15 mouse cellular contexts compared by ENCODE assay signal in genomic region chr19:36706195-36706594, GRCm38 (mm10). TPM values are rescaled to one million over a fixed set of nuclear protein-coding genes. Genes with fewer than 3 reads are reported as not detected.
A peak's percentile ranks its signal among the peaks of the same experiment; 100 is the strongest.
DNase-seq lines count a peak whose midpoint lies in the region; ATAC-seq and TF ChIP-seq lines count a peak whose summit lies in the region.
"Had no signal": no experiment of that assay in that cellular context is flagged by ENCODE, and none has a peak within 500 bp of the region (broad histone marks: within the 10 kb centered on the region; RNA-seq: fewer than 3 reads in every experiment).

No protein-coding gene starts in this region.

- no peaks in the 10 kb centered on the region for H3K4me1 ChIP-seq in forebrain, embryonic 15.5 days
- no peaks in the 10 kb centered on the region for H3K4me1 ChIP-seq in forebrain, embryonic 12.5 days
- H3K4me1 ChIP-seq in liver, adult 2 months (ENCODE audit: control insufficient read depth, insufficient read depth, low read length) = peaks cover 19% of the 10 kb centered on the region
- H3K4me1 ChIP-seq in liver, embryonic 12.5 days = 0 out of 2 replicates have a peak, but pooled peaks cover 10% of the 10 kb centered on the region
- peaks cover 14% of the 10 kb centered on the region for H3K4me1 ChIP-seq in embryonic facial prominence, embryonic 15.5 days
- H3K4me1 ChIP-seq in midbrain, postnatal 0 days (ENCODE audit: insufficient read depth, low read length) = no peaks in the 10 kb centered on the region

- H3K36me3 ChIP-seq in forebrain, embryonic 15.5 days = no peaks in the 10 kb centered on the region
- H3K36me3 ChIP-seq in forebrain, embryonic 12.5 days (replicated peaks) = no peaks in the 10 kb centered on the region
- no peaks in the 10 kb centered on the region for H3K36me3 ChIP-seq in liver, adult 2 months (ENCODE audit: control insufficient read depth, insufficient read depth, low read length)
- no peaks in the 10 kb centered on the region for H3K36me3 ChIP-seq in liver, embryonic 12.5 days
- no peaks in the 10 kb centered on the region for H3K36me3 ChIP-seq in embryonic facial prominence, embryonic 15.5 days
- H3K36me3 ChIP-seq in midbrain, postnatal 0 days (ENCODE audit: insufficient read depth, low read length) = no peaks in the 10 kb centered on the region
- H3K36me3 ChIP-seq: embryonic facial prominence, embryonic 12.5 days had no signal

- TF ChIP-seq POLR2A in liver, adult 2 months (IDR thresholded peaks at IDR 0.05; ENCODE audit: extremely low read depth, insufficient read depth, low read length) = no peak

- peak; percentile 44 for DNase-seq in liver, adult 2 months (ENCODE audit: extremely low read depth, low read depth, low spot score)
- DNase-seq in midbrain, postnatal 0 days (ENCODE audit: low spot score) = no peak
- no peak for DNase-seq in ovary, postnatal 10 days (ENCODE audit: low spot score)
- DNase-seq in gastrocnemius, postnatal 10 days = no peak
- DNase-seq: cerebellum, adult 9-11 months; right cerebral cortex, postnatal 14 days; thymus, postnatal 14 days had no signal

- no peak overlapping the region for H3K4me2 ChIP-seq in forebrain, embryonic 15.5 days (replicated peaks)
- H3K4me2 ChIP-seq in forebrain, embryonic 12.5 days = no peak overlapping the region
- H3K4me2 ChIP-seq in liver, embryonic 12.5 days = no peak overlapping the region
- H3K4me2 ChIP-seq in embryonic facial prominence, embryonic 15.5 days (replicated peaks) = no peak overlapping the region
- H3K4me2 ChIP-seq in midbrain, postnatal 0 days (ENCODE audit: low read depth, low read length, poor library complexity, severe bottlenecking) = no peak overlapping the region
- H3K4me2 ChIP-seq: embryonic facial prominence, embryonic 12.5 days had no signal

- WGBS in forebrain, embryonic 15.5 days = 69% methylated on average over 6 of the region's 6 CpGs
- WGBS in forebrain, embryonic 12.5 days = 86% methylated on average over 6 of the region's 6 CpGs
- 33% methylated on average over 6 of the region's 6 CpGs for WGBS in liver, adult 2 months
- WGBS in liver, embryonic 12.5 days (ENCODE audit: insufficient replicate concordance) = 74% methylated on average over 6 of the region's 6 CpGs
- 64% methylated on average over 6 of the region's 6 CpGs for WGBS in embryonic facial prominence, embryonic 15.5 days
- 79% methylated on average over 6 of the region's 6 CpGs for WGBS in midbrain, postnatal 0 days

- peaks cover 12% of the 10 kb centered on the region; the same call in 1 of the 2 replicates for H3K9me3 ChIP-seq in forebrain, embryonic 15.5 days
- H3K9me3 ChIP-seq in forebrain, embryonic 12.5 days = peaks cover 6% of the 10 kb centered on the region
- H3K9me3 ChIP-seq in liver, embryonic 12.5 days (replicated peaks) = no peaks in the 10 kb centered on the region
- no peaks in the 10 kb centered on the region for H3K9me3 ChIP-seq in embryonic facial prominence, embryonic 15.5 days (replicated peaks)
- 0 out of 2 replicates have a peak, but pooled peaks cover 3% of the 10 kb centered on the region for H3K9me3 ChIP-seq in midbrain, postnatal 0 days (ENCODE audit: low read length)
- H3K9me3 ChIP-seq: embryonic facial prominence, embryonic 12.5 days had no signal

- no peak for TF ChIP-seq CTCF in liver, adult 2 months (IDR thresholded peaks at IDR 0.05; ENCODE audit: low read depth, low read length)
- TF ChIP-seq CTCF in midbrain, postnatal 0 days (IDR thresholded peaks at IDR 0.05) = no peak

- ATAC-seq in forebrain, embryonic 15.5 days (replicated peaks) = 0 out of 2 replicates have a peak, but pooled peaks have one; percentile 23
- ATAC-seq in forebrain, embryonic 12.5 days (ENCODE audit: low FRiP score) = no peak
- ATAC-seq in liver, embryonic 12.5 days = no peak
- ATAC-seq in embryonic facial prominence, embryonic 15.5 days (ENCODE audit: insufficient number of reproducible peaks, low FRiP score, low TSS enrichment, low read depth) = no peak
- no peak for ATAC-seq in midbrain, postnatal 0 days (ENCODE audit: low FRiP score)
- ATAC-seq: activated CD4-positive, CD25-positive, alpha-beta regulatory T cell, adult 4 months; inflammation-experienced regulatory T-cells, adult 6 months had no signal

- 0 out of 2 replicates have a peak overlapping the region, but pooled peaks have one; percentile 34 for H3K27ac ChIP-seq in forebrain, embryonic 15.5 days (replicated peaks)
- no peak overlapping the region for H3K27ac ChIP-seq in forebrain, embryonic 12.5 days
- H3K27ac ChIP-seq in liver, adult 2 months (replicated peaks; ENCODE audit: insufficient read depth, low read depth, low read length) = peak overlapping the region; percentile 80
- H3K27ac ChIP-seq in liver, embryonic 12.5 days = no peak overlapping the region
- 0 out of 2 replicates have a peak overlapping the region, but pooled peaks have one; percentile 28 for H3K27ac ChIP-seq in embryonic facial prominence, embryonic 15.5 days (replicated peaks)
- H3K27ac ChIP-seq in midbrain, postnatal 0 days (ENCODE audit: low read depth, low read length) = 0 out of 2 replicates have a peak overlapping the region, but pooled peaks have one; percentile 43
- H3K27ac ChIP-seq: embryonic facial prominence, embryonic 12.5 days had no signal

- no peak overlapping the region for H3K4me3 ChIP-seq in forebrain, embryonic 15.5 days
- H3K4me3 ChIP-seq in forebrain, embryonic 12.5 days (replicated peaks) = no peak overlapping the region
- H3K4me3 ChIP-seq in liver, adult 2 months (ENCODE audit: insufficient read depth, low read depth, low read length) = 0 out of 2 replicates have a peak overlapping the region, but pooled peaks have one; percentile 22
- no peak overlapping the region for H3K4me3 ChIP-seq in liver, embryonic 12.5 days
- H3K4me3 ChIP-seq in embryonic facial prominence, embryonic 15.5 days (replicated peaks) = no peak overlapping the region
- H3K4me3 ChIP-seq in midbrain, postnatal 0 days (ENCODE audit: low read depth, low read length) = no peak overlapping the region
- H3K4me3 ChIP-seq: embryonic facial prominence, embryonic 12.5 days had no signal

- no peak overlapping the region for H3K9ac ChIP-seq in forebrain, embryonic 15.5 days (replicated peaks)
- no peak overlapping the region for H3K9ac ChIP-seq in forebrain, embryonic 12.5 days
- H3K9ac ChIP-seq in liver, adult 2 months (ENCODE audit: low read depth, low read length) = peak overlapping the region; percentile 40
- no peak overlapping the region for H3K9ac ChIP-seq in liver, embryonic 12.5 days
- H3K9ac ChIP-seq in embryonic facial prominence, embryonic 15.5 days = no peak overlapping the region
- H3K9ac ChIP-seq in midbrain, postnatal 0 days (replicated peaks; ENCODE audit: low read length, poor library complexity, severe bottlenecking) = no peak overlapping the region
- H3K9ac ChIP-seq: embryonic facial prominence, embryonic 12.5 days had no signal

- no peaks in the 10 kb centered on the region for H3K79me2 ChIP-seq in liver, adult 2 months (ENCODE audit: control insufficient read depth, insufficient read depth, low read length)

- H3K27me3 ChIP-seq in forebrain, embryonic 15.5 days = no peaks in the 10 kb centered on the region
- H3K27me3 ChIP-seq in forebrain, embryonic 12.5 days = no peaks in the 10 kb centered on the region
- H3K27me3 ChIP-seq in liver, adult 2 months (ENCODE audit: control insufficient read depth, insufficient read depth, low read length) = no peaks in the 10 kb centered on the region
- H3K27me3 ChIP-seq in liver, embryonic 12.5 days (replicated peaks) = no peaks in the 10 kb centered on the region
- no peaks in the 10 kb centered on the region for H3K27me3 ChIP-seq in embryonic facial prominence, embryonic 15.5 days
- H3K27me3 ChIP-seq in midbrain, postnatal 0 days (ENCODE audit: insufficient read depth, low read length) = no peaks in the 10 kb centered on the region
- H3K27me3 ChIP-seq: embryonic facial prominence, embryonic 12.5 days had no signal

RNA-seq across cellular contexts. Expression of gene Ppp1r3c, which starts 30.3 kb away (rescaled TPM):
- 6.3 and 8.2 TPM in 2 replicates for polyA plus RNA-seq in forebrain, embryonic 15.5 days (2015; fragmentation: Nextera tagmentation; extraction: Ambion mirVana)
- 2.4 and 2.5 TPM in 2 replicates for polyA plus RNA-seq in forebrain, embryonic 12.5 days (2016; fragmentation: Nextera tagmentation; extraction: Ambion mirVana)
- total RNA-seq in liver, adult 2 months (2014; rRNA removed) = 30.1 and 39.9 TPM in 2 replicates
- 23.3 and 40.1 TPM in 2 replicates for polyA plus RNA-seq in liver, adult 2 months (2012; rRNA removed)
- polyA plus RNA-seq in liver, embryonic 12.5 days (2016; fragmentation: Nextera tagmentation; extraction: Ambion mirVana) = 0.89 and 1.0 TPM in 2 replicates
- polyA plus RNA-seq in embryonic facial prominence, embryonic 15.5 days (2015; fragmentation: Nextera tagmentation; extraction: Ambion mirVana) = 16.6 TPM in 2 replicates
- 26.2 and 26.7 TPM in 2 replicates for total RNA-seq in midbrain, postnatal 0 days (2014; rRNA removed)
- polyA plus RNA-seq in midbrain, postnatal 0 days (2015; fragmentation: Nextera tagmentation; extraction: Ambion mirVana) = 8.4 and 9.9 TPM in 2 replicates
- 100 to 1,000 TPM in 1 of 2 experiments, 10 to 100 TPM in 1; 85.4 to 102 TPM for total RNA-seq in gastrocnemius, postnatal 10 days (2021)
- total RNA-seq: MEL had no signal
- polyA plus RNA-seq: activated CD4-positive, CD25-positive, alpha-beta regulatory T cell, adult 4 months; inflammation-experienced regulatory T-cells, adult 6 months had no signal

Comparison
In these comparisons a context has a peak if more than half of its experiments do, and no peak if none do; other contexts are left out.
1. H3K27ac ChIP-seq: peak in forebrain, embryonic 15.5 days (single experiment), liver, adult 2 months (single experiment), embryonic facial prominence, embryonic 15.5 days (single experiment) and midbrain, postnatal 0 days (single experiment); none in forebrain, embryonic 12.5 days (single experiment) and liver, embryonic 12.5 days (single experiment).